Mouse (Mus musculus): Measurements from ENCODE around the gene Heg1. TPM values are rescaled to one million over a fixed set of nuclear protein-coding genes. Genes with fewer than 3 reads are reported as not detected.

The Heg1 gene
- polyA plus RNA-seq, 1 experiment from 2014 or later, result 11.7 TPM

DNA sequence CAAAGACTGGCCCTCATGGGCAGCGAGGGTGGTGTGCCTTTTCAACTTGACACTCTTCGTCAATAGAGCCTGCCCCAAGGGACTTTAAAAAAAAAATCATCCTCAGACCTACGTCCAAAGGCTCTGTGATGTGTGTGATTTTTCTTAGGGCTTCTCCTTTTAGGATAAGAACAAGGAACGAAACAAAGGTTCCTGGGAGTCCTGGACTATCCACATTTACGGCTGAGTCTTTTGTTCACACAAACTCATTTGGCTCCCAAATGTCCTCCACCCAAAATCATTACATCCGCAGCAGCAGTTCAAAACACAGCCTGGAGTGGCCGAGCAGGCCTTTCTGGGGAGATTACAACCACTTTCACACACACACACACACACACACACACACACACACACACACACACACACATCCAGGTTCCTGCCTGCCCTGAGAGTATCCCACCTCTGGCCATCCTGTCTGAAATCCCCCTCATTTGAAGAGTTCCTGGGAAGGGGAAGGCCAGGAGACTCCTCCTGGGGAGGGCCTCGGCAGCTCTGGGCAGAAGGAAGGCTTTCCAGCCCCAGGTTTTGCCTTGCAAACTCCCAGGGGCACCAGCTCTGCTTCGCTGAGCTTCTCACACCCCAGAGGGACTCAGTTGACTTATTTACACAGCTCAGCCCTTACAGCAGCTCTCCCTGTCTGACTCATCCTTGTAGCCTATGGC, 13.6 kb downstream of the Heg1 start:
- peak overlapping the region; percentile 67 for H3K27ac ChIP-seq (replicated peaks)
- no peak for ATAC-seq (ENCODE audit: low FRiP score, low read depth)

DNA sequence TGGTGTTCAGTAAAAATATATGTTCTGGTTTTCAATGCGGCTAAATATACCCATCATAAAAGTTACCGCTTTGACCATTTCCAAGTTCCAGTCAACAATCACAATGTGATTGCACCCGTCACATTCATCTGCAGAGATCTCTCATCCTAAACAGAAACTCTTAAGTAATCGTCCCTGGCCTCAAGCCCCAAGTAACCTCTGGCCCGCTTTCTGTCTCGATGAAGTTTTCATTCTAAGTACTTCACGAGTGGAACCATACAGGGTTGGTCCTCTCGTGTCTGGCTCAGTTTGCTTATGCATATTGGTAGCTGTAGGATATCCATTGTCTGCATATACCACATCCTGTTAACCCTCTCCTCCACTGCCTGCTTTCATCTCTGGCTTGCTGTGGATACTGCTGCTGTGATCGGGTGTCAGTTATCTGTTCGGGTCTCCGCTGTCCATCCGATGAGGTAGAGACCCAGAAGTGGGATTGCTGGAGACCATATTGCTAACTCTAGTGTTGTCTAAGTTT, 14.2 kb downstream of the Heg1 start:
- no peaks in the 10 kb centered on the region for H3K27me3 ChIP-seq
- H3K36me3 ChIP-seq, result no peaks in the 10 kb centered on the region
- H3K4me1 ChIP-seq (replicated peaks), result peaks cover 36% of the 10 kb centered on the region
- ATAC-seq (ENCODE audit: low FRiP score, low read depth), result no peak
- no peak overlapping the region for H3K4me2 ChIP-seq
- H3K4me3 ChIP-seq, result no peak overlapping the region
- 74% methylated on average over 12 of the region's 12 CpGs for WGBS
- H3K9me3 ChIP-seq, result no peaks in the 10 kb centered on the region
- H3K27ac ChIP-seq (replicated peaks), result peak overlapping the region; percentile 67; the same call in 1 of the 2 replicates
- no peak overlapping the region for H3K9ac ChIP-seq

More for the DNA sequence above, 13.6 kb downstream of the Heg1 start:
- WGBS, result 28% methylated on average over 9 of the region's 9 CpGs
- H3K9ac ChIP-seq, result no peak overlapping the region
- no peak overlapping the region for H3K4me2 ChIP-seq
- H3K27me3 ChIP-seq, result no peaks in the 10 kb centered on the region
- H3K4me3 ChIP-seq, result no peak overlapping the region
- no peaks in the 10 kb centered on the region for H3K36me3 ChIP-seq
- H3K9me3 ChIP-seq, result no peaks in the 10 kb centered on the region
- H3K4me1 ChIP-seq (replicated peaks), result peaks cover 35% of the 10 kb centered on the region

DNA sequence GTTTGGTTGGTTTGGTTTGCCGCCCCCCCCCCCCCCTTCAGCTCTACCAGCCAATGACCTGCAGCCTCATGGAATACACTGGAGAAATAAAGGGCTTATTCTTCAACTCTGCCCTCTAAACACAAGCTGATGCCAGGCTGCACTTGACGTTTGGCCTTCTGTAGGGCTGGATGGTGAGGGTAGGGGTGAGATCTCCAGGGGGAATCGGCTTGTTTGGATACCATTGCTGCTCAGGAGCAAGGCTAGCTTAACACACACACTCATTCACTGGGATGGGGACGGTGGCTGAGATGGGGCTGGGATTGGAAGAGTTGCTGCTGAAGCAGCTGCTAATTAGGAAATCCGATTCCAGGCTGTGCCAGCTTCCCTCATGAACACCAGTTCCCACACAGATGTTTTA, 16.4 kb downstream of the Heg1 start:
- Histone ChIP-seq H3K4me3 (no peak overlapping the region), H3K4me1 (replicated peaks) (peaks cover 49% of the 10 kb centered on the region), H3K4me2 (no peak overlapping the region), H3K9ac (no peak overlapping the region), H3K27ac (replicated peaks) (0 out of 2 replicates have a peak overlapping the region, but pooled peaks have one; percentile 4), H3K27me3 (no peaks in the 10 kb centered on the region), H3K9me3 (no peaks in the 10 kb centered on the region), H3K36me3 (no peaks in the 10 kb centered on the region)
- WGBS, result 59% methylated on average over 5 of the region's 5 CpGs
- ATAC-seq (ENCODE audit: low FRiP score, low read depth), result no peak

DNA sequence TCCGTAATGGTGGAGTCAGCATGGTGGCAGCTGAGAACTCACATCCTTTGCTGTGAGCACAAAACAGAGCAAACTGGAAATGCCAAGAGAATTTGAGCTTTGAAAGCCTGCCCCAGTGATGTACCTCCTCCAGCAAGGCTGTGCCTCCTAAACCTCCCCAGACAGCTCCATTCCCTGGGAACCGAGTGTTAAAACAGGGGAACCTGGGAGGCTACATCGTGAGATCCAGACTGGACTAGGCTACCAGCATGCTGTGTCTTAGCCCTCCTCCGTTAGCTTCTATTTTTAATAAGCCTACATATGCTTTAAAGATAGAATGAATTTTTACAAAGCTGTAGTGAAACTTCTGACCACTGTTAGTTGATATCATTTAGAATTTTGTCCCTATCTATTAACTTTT, 17.7 kb downstream of the Heg1 start:
- Histone ChIP-seq H3K4me2 (no peak overlapping the region), H3K27me3 (no peaks in the 10 kb centered on the region), H3K36me3 (no peaks in the 10 kb centered on the region), H3K27ac (replicated peaks) (no peak overlapping the region), H3K4me3 (no peak overlapping the region), H3K9me3 (no peaks in the 10 kb centered on the region), H3K9ac (no peak overlapping the region), H3K4me1 (replicated peaks) (peaks cover 46% of the 10 kb centered on the region)
- 93% methylated on average over 4 of the region's 4 CpGs for WGBS
- ATAC-seq (ENCODE audit: low FRiP score, low read depth), result no peak

DNA sequence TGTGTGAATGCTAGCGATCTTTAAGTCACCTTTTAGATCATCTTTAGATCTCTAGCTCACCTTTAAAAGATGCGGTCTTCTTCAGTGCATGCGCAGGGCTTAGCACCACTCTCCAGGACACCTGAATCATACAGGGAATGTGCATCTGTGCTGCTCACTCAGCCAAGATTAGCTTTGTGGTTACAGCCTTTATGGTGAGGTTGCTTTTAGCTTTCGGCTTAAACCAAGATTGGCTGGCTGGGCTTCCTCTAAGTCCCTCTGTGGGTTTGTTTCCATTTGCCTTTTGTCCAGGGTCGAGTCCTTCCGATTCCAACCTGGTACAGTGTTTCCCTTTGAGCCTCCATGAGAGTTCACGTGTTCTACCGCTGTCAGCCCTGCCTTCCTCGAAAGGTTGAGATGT, 20.1 kb downstream of the Heg1 start:
- H3K36me3 ChIP-seq, result no peaks in the 10 kb centered on the region
- no peak overlapping the region for H3K9ac ChIP-seq
- no peak overlapping the region for H3K4me3 ChIP-seq
- peaks cover 27% of the 10 kb centered on the region for H3K4me1 ChIP-seq (replicated peaks)
- 79% methylated on average over 9 of the region's 9 CpGs for WGBS
- H3K4me2 ChIP-seq, result no peak overlapping the region
- no peaks in the 10 kb centered on the region for H3K9me3 ChIP-seq
- ATAC-seq (ENCODE audit: low FRiP score, low read depth), result no peak
- no peaks in the 10 kb centered on the region for H3K27me3 ChIP-seq
- H3K27ac ChIP-seq (replicated peaks), result no peak overlapping the region

DNA sequence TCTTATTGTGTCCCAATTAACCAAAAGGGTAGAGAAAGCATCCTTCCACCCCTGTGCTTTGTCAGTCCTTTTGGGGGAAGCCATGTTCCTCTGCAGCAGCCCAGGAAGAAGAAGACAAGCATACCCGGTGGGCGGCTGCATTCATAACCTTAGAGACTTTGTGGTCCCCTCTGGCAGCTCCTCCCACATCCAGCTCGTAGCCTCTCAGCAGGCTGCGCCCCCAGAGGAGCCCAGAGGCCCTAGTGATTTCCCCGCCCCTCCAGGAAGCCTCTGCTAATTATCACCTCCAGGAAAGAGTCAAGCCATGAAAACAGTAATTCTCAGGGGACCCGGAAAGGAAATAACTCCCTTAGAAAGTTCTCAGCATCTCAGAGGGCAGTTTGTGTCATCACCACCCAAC, 21.1 kb downstream of the Heg1 start:
- Histone ChIP-seq H3K9me3 (no peaks in the 10 kb centered on the region), H3K27ac (replicated peaks) (no peak overlapping the region), H3K4me3 (no peak overlapping the region), H3K4me2 (no peak overlapping the region), H3K4me1 (replicated peaks) (peaks cover 22% of the 10 kb centered on the region), H3K9ac (no peak overlapping the region), H3K27me3 (no peaks in the 10 kb centered on the region), H3K36me3 (no peaks in the 10 kb centered on the region)
- 39% methylated on average over 6 of the region's 6 CpGs for WGBS
- no peak for ATAC-seq (ENCODE audit: low FRiP score, low read depth)

DNA sequence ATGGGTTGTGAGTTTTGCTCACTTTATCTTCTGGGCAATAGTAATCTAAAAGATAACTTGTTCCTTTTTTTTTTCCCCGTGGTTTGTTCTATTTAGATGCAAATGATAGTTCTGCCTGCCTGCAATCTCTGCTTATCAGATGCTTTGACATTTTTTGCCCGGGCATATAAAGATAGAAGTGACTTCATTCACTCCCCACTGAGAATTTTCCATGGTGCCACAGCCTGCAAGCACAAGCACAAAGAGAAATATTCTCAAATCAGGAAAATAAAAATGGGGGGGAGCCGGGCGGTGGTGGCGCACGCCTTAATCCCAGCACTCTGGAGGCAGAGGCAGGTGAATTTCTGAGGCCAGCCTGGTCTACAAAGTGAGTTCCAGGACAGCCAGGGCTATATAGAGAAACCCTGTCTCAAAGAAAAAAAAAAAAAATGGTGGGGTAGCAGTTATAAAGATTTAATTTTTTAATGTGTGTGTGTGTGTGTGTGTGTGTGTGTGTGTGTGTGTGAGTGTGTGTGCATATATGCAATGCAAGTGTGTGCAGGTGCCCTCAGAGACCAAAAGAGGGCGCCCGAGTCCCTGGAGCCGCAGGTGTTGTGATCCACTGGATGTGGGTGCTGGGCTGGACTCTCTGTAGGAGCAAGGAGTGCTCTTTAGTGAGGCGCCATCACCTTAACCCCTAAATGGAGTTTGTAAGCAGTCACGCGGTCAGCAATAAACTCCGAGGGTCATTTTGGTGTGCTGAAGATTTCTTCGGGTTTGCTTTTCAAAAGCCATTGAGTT, 22.1 kb downstream of the Heg1 start:
- no peaks in the 10 kb centered on the region for H3K27me3 ChIP-seq
- WGBS, result 89% methylated on average over 14 of the region's 14 CpGs
- no peak overlapping the region for H3K4me2 ChIP-seq
- no peak for ATAC-seq (ENCODE audit: low FRiP score, low read depth)
- H3K4me1 ChIP-seq (replicated peaks), result peaks cover 15% of the 10 kb centered on the region
- H3K9me3 ChIP-seq, result no peaks in the 10 kb centered on the region
- H3K27ac ChIP-seq (replicated peaks), result no peak overlapping the region
- H3K9ac ChIP-seq, result no peak overlapping the region
- no peak overlapping the region for H3K4me3 ChIP-seq
- no peaks in the 10 kb centered on the region for H3K36me3 ChIP-seq

DNA sequence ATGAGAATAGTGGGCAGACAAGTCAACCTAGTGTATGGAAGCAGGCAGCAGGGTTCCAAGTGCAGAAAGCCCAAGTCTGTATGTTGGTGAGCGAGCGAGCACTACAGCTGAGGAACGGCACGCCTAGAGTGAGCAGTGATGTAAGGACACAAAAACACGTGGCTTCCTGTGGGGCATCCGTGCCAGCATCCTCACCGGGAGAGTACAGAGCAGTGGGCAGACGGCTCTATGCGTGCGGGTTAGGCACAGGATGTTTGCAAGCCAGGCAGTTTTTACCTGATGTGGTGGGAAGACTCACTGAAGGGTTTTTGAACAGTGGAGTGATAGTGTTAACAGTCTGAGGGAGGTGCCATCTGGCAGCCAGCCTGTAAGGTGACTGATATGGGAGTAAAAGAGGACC, 23.9 kb downstream of the Heg1 start:
- H3K36me3 ChIP-seq, result no peaks in the 10 kb centered on the region
- H3K27ac ChIP-seq (replicated peaks), result no peak overlapping the region
- 92% methylated on average over 10 of the region's 10 CpGs for WGBS

DNA sequence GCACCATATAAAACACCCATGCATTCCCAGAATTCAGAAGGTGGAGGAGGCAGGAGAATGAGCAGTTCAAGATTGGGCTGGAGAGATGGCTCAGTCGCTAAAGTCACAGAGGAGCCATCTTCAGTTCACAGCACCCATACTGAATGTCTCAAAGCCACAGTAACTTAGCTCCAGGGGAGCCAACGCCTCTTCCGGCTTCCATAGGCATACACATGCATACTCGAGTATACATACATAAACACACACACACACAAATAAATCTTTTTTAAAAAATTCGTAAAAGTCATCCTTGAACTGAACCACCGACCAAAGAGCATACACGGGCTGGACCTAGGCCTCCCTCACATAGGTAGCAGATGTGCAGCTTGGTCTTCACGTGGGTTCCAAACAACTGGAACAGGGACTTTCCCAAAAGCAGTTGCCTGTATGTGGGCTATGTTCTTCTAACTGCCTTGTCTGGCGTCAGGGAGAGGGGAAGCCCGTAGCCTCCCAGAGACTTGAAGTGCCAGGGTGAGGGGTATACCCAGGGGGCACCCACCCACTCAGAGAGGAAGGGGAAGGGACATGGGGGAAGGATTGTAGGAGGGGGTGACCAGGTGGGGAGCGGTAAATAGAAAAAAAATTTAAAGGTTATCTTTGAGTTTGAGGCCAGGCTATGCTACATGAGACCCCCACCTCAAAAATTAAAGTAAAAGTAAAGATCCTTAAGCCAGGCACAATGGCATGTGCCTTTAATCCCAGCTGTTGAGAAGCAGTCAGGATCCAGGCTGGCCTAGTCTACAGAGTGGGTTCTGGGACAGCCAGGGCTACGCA, 24.6 kb downstream of the Heg1 start:
- H3K27me3 ChIP-seq, result no peaks in the 10 kb centered on the region
- no peak overlapping the region for H3K4me3 ChIP-seq
- H3K4me1 ChIP-seq (replicated peaks), result peaks cover 12% of the 10 kb centered on the region
- H3K27ac ChIP-seq (replicated peaks), result no peak overlapping the region
- H3K9me3 ChIP-seq, result no peaks in the 10 kb centered on the region
- H3K4me2 ChIP-seq, result no peak overlapping the region
- H3K36me3 ChIP-seq, result no peaks in the 10 kb centered on the region
- 94% methylated on average over 12 of the region's 12 CpGs for WGBS
- no peak for ATAC-seq (ENCODE audit: low FRiP score, low read depth)
- H3K9ac ChIP-seq, result no peak overlapping the region

More for the DNA sequence above, 23.9 kb downstream of the Heg1 start:
- H3K4me1 ChIP-seq (replicated peaks), result peaks cover 15% of the 10 kb centered on the region
- ATAC-seq (ENCODE audit: low FRiP score, low read depth), result no peak
- H3K9ac ChIP-seq, result no peak overlapping the region
- H3K4me3 ChIP-seq, result no peak overlapping the region
- no peaks in the 10 kb centered on the region for H3K9me3 ChIP-seq
- H3K4me2 ChIP-seq, result no peak overlapping the region
- H3K27me3 ChIP-seq, result no peaks in the 10 kb centered on the region

DNA sequence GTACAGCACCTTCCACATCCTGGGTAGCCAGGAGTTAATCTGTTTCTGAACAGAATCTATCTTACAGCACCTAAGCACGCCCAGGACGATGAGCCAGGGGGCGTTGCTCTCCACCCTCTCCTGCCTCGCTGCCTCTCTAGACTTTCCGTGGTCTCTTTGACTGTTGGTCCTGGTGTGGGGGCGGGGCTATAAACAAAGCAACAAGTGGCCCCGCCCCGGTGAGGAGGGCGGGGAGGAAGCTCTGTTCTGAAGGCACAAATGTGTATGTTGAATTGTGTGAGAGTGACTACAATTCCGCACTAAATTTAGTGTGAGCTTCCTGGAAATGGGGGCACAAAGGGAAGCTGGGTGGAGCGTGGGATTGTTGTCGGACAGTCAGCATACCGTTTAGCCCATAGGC, 30.1 kb downstream of the Heg1 start:
- ATAC-seq (ENCODE audit: low FRiP score, low read depth), result peak; percentile 54; the same call in 1 of the 2 replicates
- Histone ChIP-seq H3K27me3 (no peaks in the 10 kb centered on the region), H3K9me3 (no peaks in the 10 kb centered on the region), H3K4me1 (replicated peaks) (0 out of 2 replicates have a peak, but pooled peaks cover 4% of the 10 kb centered on the region), H3K27ac (replicated peaks) (no peak overlapping the region), H3K9ac (no peak overlapping the region), H3K36me3 (no peaks in the 10 kb centered on the region), H3K4me2 (peak overlapping the region; percentile 50), H3K4me3 (peak overlapping the region; percentile 24)
- 13% methylated on average over 13 of the region's 13 CpGs for whole genome bisulfite sequencing

DNA sequence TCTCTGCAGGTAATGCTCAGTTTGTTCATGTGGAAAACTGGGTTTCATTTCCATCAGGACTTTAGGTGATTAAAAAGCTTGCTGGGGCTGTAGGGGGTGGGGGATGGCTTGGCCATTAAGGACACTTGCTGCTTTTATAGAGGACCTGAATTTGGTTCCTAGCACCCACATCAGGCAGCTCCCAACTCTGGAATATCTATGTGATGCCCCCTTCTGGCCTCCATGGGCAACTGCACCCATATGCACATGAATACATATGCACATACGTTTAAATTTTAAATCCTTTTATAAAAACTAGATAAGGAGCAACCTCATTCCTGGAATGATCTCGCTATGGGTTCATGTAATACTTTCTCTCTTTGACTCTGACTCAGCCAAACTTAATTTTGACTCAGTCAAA, 39.1 kb downstream of the Heg1 start:
- H3K4me3 ChIP-seq, result no peak overlapping the region
- H3K36me3 ChIP-seq, result no peaks in the 10 kb centered on the region
- H3K4me1 ChIP-seq (replicated peaks), result no peaks in the 10 kb centered on the region; the same call in 1 of the 2 replicates
- ATAC-seq (ENCODE audit: low FRiP score, low read depth), result no peak
- 97% methylated on average over 2 of the region's 2 CpGs for WGBS
- no peak overlapping the region for H3K27ac ChIP-seq (replicated peaks)
- no peak overlapping the region for H3K9ac ChIP-seq
- H3K4me2 ChIP-seq, result no peak overlapping the region
- no peaks in the 10 kb centered on the region for H3K9me3 ChIP-seq
- H3K27me3 ChIP-seq, result no peaks in the 10 kb centered on the region

DNA sequence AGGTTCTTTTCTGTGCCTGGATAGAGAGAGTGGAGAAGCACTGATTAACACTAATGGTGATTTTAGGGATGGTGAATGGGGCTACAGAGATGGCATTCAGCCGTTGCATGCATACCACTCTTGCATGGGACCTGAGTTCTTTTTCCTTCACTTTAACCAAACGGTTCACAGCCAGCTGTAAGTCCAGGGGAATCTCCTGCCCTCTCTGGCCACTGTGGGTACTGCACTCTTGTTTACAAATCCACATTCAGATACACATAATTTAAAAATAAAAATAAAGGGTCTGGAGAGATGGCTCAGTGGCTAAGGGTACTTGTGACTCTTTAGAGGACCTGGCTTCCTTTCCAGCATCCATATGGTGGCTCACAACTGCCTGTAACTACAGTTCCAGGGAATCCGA, 39.8 kb downstream of the Heg1 start:
- Histone ChIP-seq H3K36me3 (no peaks in the 10 kb centered on the region), H3K4me3 (no peak overlapping the region), H3K4me1 (replicated peaks) (peaks cover 3% of the 10 kb centered on the region; the same call in 1 of the 2 replicates), H3K27me3 (no peaks in the 10 kb centered on the region), H3K4me2 (no peak overlapping the region), H3K27ac (replicated peaks) (no peak overlapping the region), H3K9ac (no peak overlapping the region), H3K9me3 (no peaks in the 10 kb centered on the region)
- no peak for ATAC-seq (ENCODE audit: low FRiP score, low read depth)
- 97% methylated on average over 3 of the region's 3 CpGs for WGBS

Data from hindbrain, embryonic 15.5 days (tissue).